Mouse (Mus musculus) cortical plate, adult 2 months (tissue): ENCODE measurements at regions not wholly inside any gene's neighbourhood (a gene's known extent, or its start where the extent isn't known, plus 50 kb on each side); places are given as distances from the start of the nearest gene placed in this dataset.

Experiments used
- CTCF ChIP-seq: fragments of 200-500 bp; IDR thresholded peaks from 2 replicates; pipeline ENCODE4 v1.5.1; 2011; ENCODE audit warnings: mild to moderate bottlenecking, control low read depth, low read length; ENCODE audit not compliant: insufficient read depth; ENCODE audit errors: extremely low read depth
- POLR2A ChIP-seq: fragments of 200-500 bp; IDR thresholded peaks from 2 replicates; pipeline ENCODE4 v1.6.1; 2011; ENCODE audit warnings: mild to moderate bottlenecking, low read length, control low read depth; ENCODE audit not compliant: insufficient read depth; ENCODE audit errors: extremely low read depth

GRCm38 (mm10) chr4:52210601-52211000 lies 228.4 kb upstream of the Smc2 start:
- TF ChIP-seq POLR2A, result no peak
- no peak for TF ChIP-seq CTCF
